Mouse (Mus musculus) ES-E14 (cell line): Measurements from ENCODE around the gene Efna5. TPM values are rescaled to one million over a fixed set of nuclear protein-coding genes. Genes with fewer than 3 reads are reported as not detected.

Experiments
- DNase-seq: peaks from one replicate; pipeline ENCODE4 v3.0.0-alpha.2; 2013; ENCODE audit warnings: low read depth, low spot score
- H3K27ac ChIP-seq: 2 replicates; pipeline ENCODE4 v1.5.1; 2012; ENCODE audit warnings: low read depth, mild to moderate bottlenecking, low read length, moderate library complexity, mixed read lengths; ENCODE audit not compliant: poor library complexity, insufficient read depth, severe bottlenecking
- H3K36me3 ChIP-seq: 2 replicates; pipeline ENCODE4 v1.6.1; 2012; ENCODE audit warnings: mild to moderate bottlenecking, low read length, moderate library complexity, mixed read lengths; ENCODE audit not compliant: control insufficient read depth, poor library complexity, insufficient read depth, severe bottlenecking
- H3K4me1 ChIP-seq, 2 experiments: fragments of 150-350 bp in 1 of 2; sonication (generic) in 1 of 2; 2 replicates each; pipeline ENCODE4 v1.6.1; 2012; ENCODE audit warnings: low read length in 2 of 2, mild to moderate bottlenecking in 1 of 2, mixed read lengths in 1 of 2; ENCODE audit not compliant: control insufficient read depth in 2 of 2, insufficient read depth in 2 of 2, poor library complexity in 1 of 2
- H3K4me3 ChIP-seq, 2 experiments: fragments of 150-350 bp in 1 of 2; sonication (generic) in 1 of 2; 2 replicates each; pipeline ENCODE4 v1.5.1; 2012; ENCODE audit warnings: low read length in 2 of 2, low read depth in 1 of 2, mild to moderate bottlenecking in 1 of 2, mixed read lengths in 1 of 2; ENCODE audit not compliant: insufficient read depth in 1 of 2, poor library complexity in 1 of 2, severe bottlenecking in 1 of 2
- H3K9ac ChIP-seq: 2 replicates; pipeline ENCODE4 v1.6.1; 2012; ENCODE audit warnings: low read depth, mild to moderate bottlenecking, low read length, mixed read lengths; ENCODE audit not compliant: poor library complexity, insufficient read depth, severe bottlenecking
- H3K9me3 ChIP-seq: fragments of 150-350 bp; sonication (generic); 2 replicates; pipeline ENCODE4 v1.6.1; 2012; ENCODE audit warnings: low read depth, mild to moderate bottlenecking, low read length; ENCODE audit not compliant: control insufficient read depth, insufficient read depth
- CHD2 ChIP-seq: IDR thresholded peaks from 2 replicates; pipeline ENCODE4 v1.6.1; 2014; ENCODE audit warnings: mild to moderate bottlenecking, low read depth, low read length, inconsistent platforms
- HCFC1 ChIP-seq: IDR thresholded peaks from 2 replicates; pipeline ENCODE4 v1.6.1; 2012; ENCODE audit warnings: low read length, inconsistent platforms, borderline replicate concordance; ENCODE audit not compliant: insufficient read depth
- MAFK ChIP-seq: IDR thresholded peaks from 2 replicates; pipeline ENCODE4 v1.6.1; 2014; ENCODE audit warnings: mild to moderate bottlenecking, low read depth, low read length, inconsistent platforms; ENCODE audit not compliant: insufficient read depth
- ZC3H11A ChIP-seq: IDR thresholded peaks from 2 replicates; pipeline ENCODE4 v1.6.1; 2012; ENCODE audit warnings: low read depth, mild to moderate bottlenecking, inconsistent platforms, low read length, borderline replicate concordance
- ZNF384 ChIP-seq: IDR thresholded peaks from 2 replicates; pipeline ENCODE4 v1.6.1; 2012; ENCODE audit warnings: low read depth, low read length, inconsistent platforms
- in situ Hi-C, 2 experiments: fragments of 600-800 bp; cut with MboI; formaldehyde crosslinking; loops; one replicate each; pipeline ENCODE4 v1.15.1; 2025; ENCODE audit warnings: low sequenced_read_pairs in 2 of 2, inconsistent platforms in 1 of 2; ENCODE audit not compliant: unreplicated experiment in 2 of 2
- total RNA-seq: library from RNA; depleted of rRNA; stranded (reverse); fragments of 300-350 nt; gene quantifications from 2 replicates; pipeline ENCODE4 v1.2.3, GENCODE M21; 2012

Gene Efna5
- total RNA-seq, 1 experiment, result 3.8 TPM

DNA sequence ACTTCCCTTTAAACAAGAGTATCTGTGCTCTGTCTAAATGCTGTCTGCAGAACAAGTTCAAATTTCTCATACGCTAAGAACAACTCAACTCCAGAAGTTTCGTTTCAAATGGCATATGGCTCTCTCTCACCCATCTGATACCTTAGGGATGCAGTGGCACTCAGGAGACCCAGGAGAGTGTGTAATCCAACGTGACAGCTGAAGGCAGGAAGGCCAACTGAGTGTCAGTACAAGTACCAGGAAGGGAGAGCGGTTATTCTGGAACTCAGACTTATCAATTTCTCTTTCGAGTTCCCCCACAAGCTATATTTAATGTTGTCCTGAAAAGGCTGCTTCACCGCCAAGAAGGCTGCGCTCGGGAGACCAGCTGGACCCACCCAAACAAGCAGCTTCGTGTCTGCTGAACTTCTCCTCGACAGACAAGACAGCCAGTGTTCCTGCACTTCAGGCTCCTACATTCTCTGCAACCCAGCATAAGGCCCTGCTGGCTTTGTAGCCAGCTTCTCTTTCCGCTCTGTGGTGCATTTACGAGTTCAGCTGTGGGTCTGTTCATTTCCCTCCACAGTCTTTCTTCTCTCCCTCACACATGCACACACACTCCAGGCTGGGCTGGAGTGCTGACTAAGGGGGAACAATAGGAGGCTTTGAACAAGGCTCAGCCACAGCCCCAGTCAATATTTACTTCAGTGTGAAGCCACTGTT lies 18.7 kb downstream of the Efna5 start:
- Histone ChIP-seq H3K36me3 (no peaks in the 10 kb centered on the region), H3K9me3 (no peaks in the 10 kb centered on the region), H3K4me1 (peaks cover 0 to 3% of the 10 kb centered on the region in 2 experiments; a peak in 2 of 4 replicates), H3K27ac (no peak overlapping the region), H3K4me3 (peak overlapping the region; percentile 52), H3K9ac (no peak overlapping the region)
- TF ChIP-seq MAFK, result peak; percentile 52
- no peak for TF ChIP-seq ZC3H11A
- no peak for TF ChIP-seq HCFC1
- in situ Hi-C loops, result no loop called here
- DNase-seq, result no peak

DNA sequence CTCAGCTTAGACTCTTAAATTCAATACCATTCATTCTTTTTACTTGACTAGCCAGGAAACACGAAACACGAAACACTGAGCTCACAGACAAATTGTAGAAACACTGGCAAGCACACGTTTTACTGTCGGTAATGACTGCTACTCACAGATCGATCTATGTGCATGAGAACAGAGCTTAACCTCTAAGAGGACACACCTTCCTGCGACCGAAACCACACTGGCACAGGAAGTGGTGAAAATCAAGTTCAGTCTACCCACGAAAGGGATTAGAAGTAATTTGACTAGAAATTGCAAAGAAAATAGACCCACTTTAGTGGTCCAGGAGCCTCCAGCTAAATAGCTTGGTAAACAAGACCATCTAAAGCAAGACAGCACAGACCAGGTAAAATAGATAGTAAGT lies 23.8 kb downstream of the Efna5 start:
- H3K9ac ChIP-seq, result no peak overlapping the region
- no peaks in the 10 kb centered on the region for H3K4me1 ChIP-seq
- DNase-seq, result no peak

DNA sequence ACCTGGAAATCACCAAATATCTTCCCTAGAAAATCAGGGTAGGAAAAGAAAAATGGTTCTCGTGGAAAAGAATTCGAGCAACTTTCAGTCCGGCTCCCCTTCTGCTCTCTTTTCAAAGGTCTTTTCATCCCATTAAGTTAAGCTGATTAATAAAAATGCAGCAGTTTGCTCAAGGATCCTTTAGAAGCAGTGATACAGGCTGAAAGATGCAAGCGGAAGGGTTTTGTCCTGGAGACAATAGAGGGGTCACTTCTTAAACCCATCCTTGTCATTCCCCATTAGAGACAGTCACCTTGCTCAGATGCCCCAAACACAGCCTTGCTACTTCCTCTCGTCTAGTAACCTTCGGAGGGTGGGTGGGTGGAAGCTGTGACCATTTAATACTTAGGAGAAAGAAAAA lies 27.4 kb downstream of the Efna5 start:
- H3K9ac ChIP-seq, result no peak overlapping the region
- H3K4me3 ChIP-seq, result no peak overlapping the region
- H3K4me1 ChIP-seq, result no peaks in the 10 kb centered on the region
- no peak overlapping the region for H3K27ac ChIP-seq
- no peaks in the 10 kb centered on the region for H3K9me3 ChIP-seq
- in situ Hi-C loops, result no loop called here
- H3K36me3 ChIP-seq, result no peaks in the 10 kb centered on the region
- DNase-seq, result no peak
- TF ChIP-seq ZNF384, result no peak
- TF ChIP-seq ZC3H11A, result no peak
- no peak for TF ChIP-seq MAFK
- TF ChIP-seq CHD2, result no peak

More for the DNA sequence above, 23.8 kb downstream of the Efna5 start:
- Histone ChIP-seq H3K27ac (no peak overlapping the region), H3K36me3 (no peaks in the 10 kb centered on the region), H3K4me3 (no peak overlapping the region), H3K9me3 (no peaks in the 10 kb centered on the region)
- no peak for TF ChIP-seq ZNF384
- TF ChIP-seq ZC3H11A, result no peak
- no peak for TF ChIP-seq MAFK
- TF ChIP-seq CHD2, result no peak
- TF ChIP-seq HCFC1, result no peak
- in situ Hi-C loops, result no loop called here

DNA sequence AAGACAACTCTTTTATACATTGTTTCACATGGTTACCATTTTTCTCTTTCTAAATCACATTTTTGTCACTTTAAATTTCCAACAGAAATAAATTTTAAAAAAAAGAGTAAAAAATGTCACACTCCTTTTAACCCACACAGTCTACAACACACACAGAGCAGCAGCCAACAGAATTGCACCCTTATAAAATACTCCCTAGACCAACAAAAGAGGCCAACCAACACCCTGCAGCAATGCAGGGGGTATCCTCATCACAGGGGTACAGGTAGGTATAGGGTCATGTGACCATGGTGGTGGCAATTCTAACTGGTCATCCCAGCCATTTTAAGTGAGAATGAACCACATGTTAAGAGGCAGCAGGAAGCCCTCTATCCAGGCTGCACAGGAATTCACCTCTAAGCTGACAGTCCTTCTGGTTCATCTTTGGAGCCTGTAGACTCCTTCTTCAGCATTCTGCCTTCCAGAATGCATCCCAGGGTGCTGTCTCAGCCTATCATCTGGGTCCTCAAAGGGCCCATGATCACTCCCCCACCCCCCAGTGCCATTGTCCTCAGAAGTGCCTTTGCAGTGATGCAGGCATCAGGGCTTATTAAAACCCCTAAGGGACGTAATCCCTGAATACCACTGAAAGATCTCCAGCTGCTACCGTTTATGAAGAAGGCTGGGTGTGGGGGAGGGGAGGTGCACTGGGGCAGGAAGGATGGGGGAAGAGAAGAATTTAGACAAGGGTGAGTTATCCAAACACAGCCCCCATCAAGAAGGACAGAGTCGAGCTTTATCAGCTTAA lies 28.1 kb downstream of the Efna5 start:
- Histone ChIP-seq H3K27ac (no peak overlapping the region), H3K9ac (no peak overlapping the region), H3K4me3 (no peak overlapping the region), H3K4me1 (no peaks in the 10 kb centered on the region), H3K36me3 (no peaks in the 10 kb centered on the region), H3K9me3 (no peaks in the 10 kb centered on the region)
- in situ Hi-C loops, result no loop called here
- no peak for DNase-seq
- TF ChIP-seq HCFC1 (no peak), CHD2 (no peak), ZC3H11A (no peak)
